Mouse (Mus musculus) CH12.LX (cell line): ENCODE measurements around the gene Tmem199. TPM values are rescaled to one million over a fixed set of nuclear protein-coding genes. Genes with fewer than 3 reads are reported as not detected.

Experiments used
- DNase-seq: peaks from one replicate; pipeline ENCODE4 v3.0.0-alpha.2; 2013; ENCODE audit errors: extremely low read depth
- H3K27ac ChIP-seq: 2 replicates; pipeline ENCODE4 v1.5.1; 2012; ENCODE audit warnings: low read depth, mild to moderate bottlenecking, control low read depth, moderate library complexity; ENCODE audit not compliant: insufficient read depth
- H3K27me3 ChIP-seq: replicated peaks from 2 replicates; pipeline ENCODE3; 2012; ENCODE audit warnings: inconsistent platforms
- H3K36me3 ChIP-seq, 2 experiments: replicated peaks in 1 of 2; 2 replicates each; pipeline versions ENCODE3 to v1.6.1; 2012; ENCODE audit warnings: inconsistent platforms in 1 of 2, low read length in 1 of 2, mild to moderate bottlenecking in 1 of 2, mixed read lengths in 1 of 2, moderate library complexity in 1 of 2; ENCODE audit not compliant: control insufficient read depth in 1 of 2, insufficient read depth in 1 of 2
- H3K4me1 ChIP-seq, 2 experiments: 2 replicates each; pipeline ENCODE4 v1.6.1; 2012; ENCODE audit warnings: inconsistent platforms in 1 of 2, moderate library complexity in 1 of 2; ENCODE audit not compliant: insufficient read depth in 2 of 2, control insufficient read depth in 1 of 2
- H3K4me2 ChIP-seq: 2 replicates; pipeline ENCODE4 v1.6.1; 2012; ENCODE audit warnings: low read depth, mild to moderate bottlenecking, control low read depth; ENCODE audit not compliant: poor library complexity, insufficient read depth, severe bottlenecking
- H3K4me3 ChIP-seq, 3 experiments: fragments of 150-350 bp in 1 of 3; sonication (generic) in 1 of 3; replicated peaks in 1 of 3; 2 replicates each; pipeline versions ENCODE3 to v1.5.1; 2011 to 2012; ENCODE audit warnings: low read depth in 2 of 3, low read length in 2 of 3, mild to moderate bottlenecking in 2 of 3, moderate library complexity in 2 of 3, control low read depth in 1 of 3, improper control_type of control experiment in 1 of 3, inconsistent platforms in 1 of 3, mixed read lengths in 1 of 3; ENCODE audit not compliant: poor library complexity in 1 of 3
- H3K79me2 ChIP-seq: replicated peaks from 2 replicates; pipeline ENCODE4 v1.6.1; 2012; ENCODE audit warnings: mild to moderate bottlenecking, moderate library complexity; ENCODE audit not compliant: control insufficient read depth, poor library complexity, insufficient read depth, severe bottlenecking; ENCODE audit errors: extremely low read depth
- H3K9ac ChIP-seq: 2 replicates; pipeline ENCODE4 v1.6.1; 2012; ENCODE audit warnings: low read depth, mild to moderate bottlenecking, control low read depth, moderate library complexity; ENCODE audit not compliant: insufficient read depth
- H3K9me3 ChIP-seq: replicated peaks from 2 replicates; pipeline ENCODE3; 2012; ENCODE audit warnings: low read length, inconsistent platforms, mixed read lengths
- BHLHE40 ChIP-seq: IDR thresholded peaks from 2 replicates; pipeline ENCODE4 v1.6.1; 2011; ENCODE audit warnings: mild to moderate bottlenecking, low read depth, low read length, improper control_type of control experiment
- CHD2 ChIP-seq: IDR thresholded peaks from 2 replicates; pipeline ENCODE4 v1.6.1; 2011; ENCODE audit warnings: low read length, improper control_type of control experiment
- CTCF ChIP-seq, 2 experiments: IDR thresholded peaks in 1 of 2; conservative IDR thresholded peaks in 1 of 2; 2 replicates each; pipeline ENCODE4 v1.5.1; 2011 to 2012; ENCODE audit warnings: low read depth in 2 of 2, low read length in 2 of 2, improper control_type of control experiment in 1 of 2, inconsistent platforms in 1 of 2, mild to moderate bottlenecking in 1 of 2, moderate library complexity in 1 of 2
- E2F4 ChIP-seq: IDR thresholded peaks from 2 replicates; pipeline ENCODE4 v1.6.1; 2011; ENCODE audit warnings: low read depth, low read length, improper control_type of control experiment; ENCODE audit not compliant: insufficient replicate concordance
- ELF1 ChIP-seq: IDR thresholded peaks from 2 replicates; pipeline ENCODE4 v1.6.1; 2014; ENCODE audit warnings: low read depth, mild to moderate bottlenecking, inconsistent platforms, low read length, improper control_type of control experiment
- EP300 ChIP-seq: IDR thresholded peaks from 2 replicates; pipeline ENCODE4 v1.6.1; 2011; ENCODE audit warnings: low read length, improper control_type of control experiment
- ETS1 ChIP-seq: conservative IDR thresholded peaks from 2 replicates; pipeline ENCODE4 v1.6.1; 2012; ENCODE audit warnings: low read depth, mild to moderate bottlenecking, inconsistent platforms, low read length, improper control_type of control experiment, moderate library complexity
- IRF4 ChIP-seq: IDR thresholded peaks from 2 replicates; pipeline ENCODE4 v1.6.1; 2014; ENCODE audit warnings: low read depth, mild to moderate bottlenecking, inconsistent platforms, low read length, improper control_type of control experiment
- KAT2A ChIP-seq: IDR thresholded peaks from 2 replicates; pipeline ENCODE4 v1.6.1; 2012; ENCODE audit warnings: low read length, improper control_type of control experiment, inconsistent platforms; ENCODE audit not compliant: insufficient replicate concordance
- MAFK ChIP-seq: IDR thresholded peaks from 2 replicates; pipeline ENCODE4 v1.6.1; 2011; ENCODE audit warnings: low read length, improper control_type of control experiment; ENCODE audit not compliant: insufficient replicate concordance
- MXI1 ChIP-seq: IDR thresholded peaks from 2 replicates; pipeline ENCODE4 v1.6.1; 2011; ENCODE audit warnings: mild to moderate bottlenecking, low read depth, low read length, improper control_type of control experiment
- POLR2A ChIP-seq: IDR thresholded peaks from 2 replicates; pipeline ENCODE4 v1.6.1; 2011; ENCODE audit warnings: low read depth, mild to moderate bottlenecking, improper control_type of control experiment, low read length
- RAD21 ChIP-seq: IDR thresholded peaks from 2 replicates; pipeline ENCODE4 v1.6.1; 2011; ENCODE audit warnings: low read depth, mild to moderate bottlenecking, low read length, improper control_type of control experiment, moderate library complexity
- RCOR1 ChIP-seq: conservative IDR thresholded peaks from 2 replicates; pipeline ENCODE4 v1.6.1; 2012; ENCODE audit warnings: low read depth, mild to moderate bottlenecking, inconsistent platforms, low read length, improper control_type of control experiment
- SMC3 ChIP-seq: IDR thresholded peaks from 2 replicates; pipeline ENCODE4 v1.6.1; 2011; ENCODE audit warnings: low read depth, low read length, improper control_type of control experiment
- TCF12 ChIP-seq: IDR thresholded peaks from 2 replicates; pipeline ENCODE4 v1.6.1; 2014; ENCODE audit warnings: low read depth, mild to moderate bottlenecking, inconsistent platforms, low read length, improper control_type of control experiment
- UBTF ChIP-seq: IDR thresholded peaks from 2 replicates; pipeline ENCODE4 v1.6.1; 2012; ENCODE audit warnings: low read depth, mild to moderate bottlenecking, inconsistent platforms, low read length, improper control_type of control experiment, moderate library complexity
- USF1 ChIP-seq: IDR thresholded peaks from 2 replicates; pipeline ENCODE4 v1.6.1; 2014; ENCODE audit warnings: low read depth, mild to moderate bottlenecking, inconsistent platforms, low read length, improper control_type of control experiment
- USF2 ChIP-seq: conservative IDR thresholded peaks from 2 replicates; pipeline ENCODE4 v1.6.1; 2011; ENCODE audit warnings: low read depth, low read length, improper control_type of control experiment
- ZC3H11A ChIP-seq: IDR thresholded peaks from 2 replicates; pipeline ENCODE4 v1.6.1; 2012; ENCODE audit warnings: low read depth, mild to moderate bottlenecking, inconsistent platforms, low read length, improper control_type of control experiment
- ZMIZ1 ChIP-seq: IDR thresholded peaks from 2 replicates; pipeline ENCODE4 v1.6.1; 2012; ENCODE audit warnings: low read depth, mild to moderate bottlenecking, inconsistent platforms, low read length, improper control_type of control experiment
- ZNF384 ChIP-seq: IDR thresholded peaks from 2 replicates; pipeline ENCODE4 v1.6.1; 2012; ENCODE audit warnings: low read depth, low read length, improper control_type of control experiment, inconsistent platforms
- dilution Hi-C: fragments of 300-500 bp; cut with MboI; formaldehyde crosslinking; loops from 2 replicates; pipeline ENCODE4 v1.14.3; 2020; ENCODE audit warnings: low sequenced_read_pairs; ENCODE audit not compliant: extremely low pct_unique_long_range_greater_than_20kb, extremely low pct_ligation_motif_present
- in situ Hi-C: fragments of 300-500 bp; cut with MboI; formaldehyde crosslinking; loops from 3 replicates; pipeline ENCODE4 v1.14.3; 2019; ENCODE audit warnings: low sequenced_read_pairs, low pct_ligation_motif_present, low pct_unique_long_range_greater_than_20kb, mixed read lengths
- polyA plus RNA-seq: library from polyadenylated mRNA; unstranded; fragments of >175 nt; gene quantifications from 2 replicates; pipeline ENCODE4 v1.2.1, GENCODE M21; 2012; ENCODE audit warnings: low read depth; ENCODE audit not compliant: insufficient read length
- total RNA-seq, 2 experiments: library from RNA; depleted of rRNA; stranded (reverse); fragments of 300-350 nt in 1 of 2; fragments of >200 nt in 1 of 2; gene quantifications; 2 replicates each; pipeline ENCODE4 v1.2.3; 2012 to 2014

Tmem199 gene
- total and polyA plus RNA-seq, 3 experiments, result 67.3 to 109 (median 80.4) TPM

GRCm38 (mm10) chr11:78467932-78468331 lies 44.0 kb downstream of the Tmem199 start:
- TF ChIP-seq EP300, result no peak
- no peak for TF ChIP-seq MAFK
- TF ChIP-seq ZNF384, result no peak
- no peak for TF ChIP-seq CTCF (conservative IDR thresholded peaks at IDR 0.05 in 1 of 2, IDR thresholded peaks at IDR 0.05 in 1 of 2; ENCODE audit: low read depth in 2 of 2, low read length in 2 of 2)
- TF ChIP-seq E2F4, result no peak
- TF ChIP-seq ETS1, result no peak
- TF ChIP-seq UBTF, result no peak
- TF ChIP-seq TCF12, result no peak
- no peak for TF ChIP-seq KAT2A
- TF ChIP-seq IRF4, result no peak
- no peak for TF ChIP-seq ZC3H11A
- TF ChIP-seq BHLHE40, result no peak
- TF ChIP-seq ZMIZ1, result no peak
- TF ChIP-seq RCOR1, result no peak
- peaks cover 7 to 14% of the 10 kb centered on the region in 2 experiments for H3K4me1 ChIP-seq
- DNase-seq, result no peak
- peaks cover 0 to 2% of the 10 kb centered on the region in 2 experiments for H3K36me3 ChIP-seq
- H3K27ac ChIP-seq, result no peak overlapping the region
- no peak overlapping the region for H3K4me2 ChIP-seq
- no peak overlapping the region for H3K9ac ChIP-seq
- dilution Hi-C loops (no loop called here), in situ Hi-C loops (no loop called here)
- H3K79me2 ChIP-seq, result no peaks in the 10 kb centered on the region
- H3K4me3 ChIP-seq, result no peak overlapping the region
- no peaks in the 10 kb centered on the region for H3K9me3 ChIP-seq
- peaks cover 2% of the 10 kb centered on the region for H3K27me3 ChIP-seq

GRCm38 (mm10) chr11:78467515-78467914 lies 44.5 kb downstream of the Tmem199 start:
- in situ Hi-C loops, result no loop called here
- H3K4me2 ChIP-seq, result no peak overlapping the region

More at GRCm38 (mm10) chr11:78467515-78467914, 44.5 kb downstream of the Tmem199 start:
- Histone ChIP-seq H3K9ac (no peak overlapping the region), H3K27ac (no peak overlapping the region), H3K4me1 (peaks cover 7 to 14% of the 10 kb centered on the region in 2 experiments), H3K9me3 (no peaks in the 10 kb centered on the region), H3K79me2 (no peaks in the 10 kb centered on the region), H3K36me3 (peaks cover 0 to 2% of the 10 kb centered on the region in 2 experiments), H3K4me3 (no peak overlapping the region), H3K27me3 (peaks cover 2% of the 10 kb centered on the region)
- TF ChIP-seq SMC3 (no peak), E2F4 (no peak), MXI1 (no peak), POLR2A (no peak), USF1 (no peak), RAD21 (no peak), ELF1 (no peak), USF2 (no peak), CHD2 (no peak)
- dilution Hi-C loops, result no loop called here
- DNase-seq, result no peak
